Mouse (Mus musculus) E14TG2a.4 (cell line): ENCODE measurements at regions not wholly inside any gene's neighbourhood (a gene's known extent, or its start where the extent isn't known, plus 50 kb on each side); places are given as distances from the start of the nearest gene placed in this dataset.

Source experiments
- CTCF ChIP-seq: conservative IDR thresholded peaks from 2 replicates; pipeline ENCODE4 v1.5.1; 2014; ENCODE audit warnings: low read length
- NANOG ChIP-seq: IDR thresholded peaks from 2 replicates; pipeline ENCODE4 v1.6.1; 2014; ENCODE audit warnings: borderline replicate concordance, low read length, mixed read lengths
- POU5F1 ChIP-seq: IDR thresholded peaks from 2 replicates; pipeline ENCODE4 v1.6.1; 2014; ENCODE audit warnings: low read length, borderline replicate concordance

GRCm38 (mm10) chr10:118793794-118794193 is 76.2 kb downstream of the Dyrk2 start:
- no peak for TF ChIP-seq CTCF
- TF ChIP-seq NANOG = no peak
- TF ChIP-seq POU5F1 = no peak
